Mouse (Mus musculus): ENCODE data around the gene Hsd17b1.

Gene Hsd17b1

GRCm38 (mm10) chr11:101078121-101078520 lies at the start of gene Hsd17b1:
Gene Hsd17b1 (plus strand): TSS chr11:101078411.
- no peak for DNase-seq (ENCODE audit: low spot score)

- DNase-seq (ENCODE audit: low spot score): no peak
Observed at GRCm38 (mm10) chr11:101029320-101029719, 48.9 kb upstream of the Hsd17b1 start.

- DNase-seq (ENCODE audit: low spot score): no peak
Observed at GRCm38 (mm10) chr11:101030136-101030807, 47.9 kb upstream of the Hsd17b1 start.

- DNase-seq (ENCODE audit: low spot score): no peak
Observed at GRCm38 (mm10) chr11:101030808-101031156, 47.4 kb upstream of the Hsd17b1 start.

- no peak for DNase-seq (ENCODE audit: low spot score)
Observed at GRCm38 (mm10) chr11:101031470-101031869, 46.7 kb upstream of the Hsd17b1 start.

- DNase-seq (ENCODE audit: low spot score): no peak
Observed at GRCm38 (mm10) chr11:101033856-101034500, 44.2 kb upstream of the Hsd17b1 start.

- DNase-seq (ENCODE audit: low spot score): no peak
Observed at GRCm38 (mm10) chr11:101034614-101035327, 43.4 kb upstream of the Hsd17b1 start.

- DNase-seq (ENCODE audit: low spot score): no peak
Observed at GRCm38 (mm10) chr11:101035328-101035695, 42.9 kb upstream of the Hsd17b1 start.

GRCm38 (mm10) chr11:101037795-101038194 lies 40.4 kb upstream of the Hsd17b1 start:
- no peak for DNase-seq (ENCODE audit: low spot score)

GRCm38 (mm10) chr11:101045826-101046225 lies 32.4 kb upstream of the Hsd17b1 start:
- no peak for DNase-seq (ENCODE audit: low spot score)

GRCm38 (mm10) chr11:101046440-101046839 lies 31.8 kb upstream of the Hsd17b1 start:
- no peak for DNase-seq (ENCODE audit: low spot score)

GRCm38 (mm10) chr11:101047502-101047901 lies 30.7 kb upstream of the Hsd17b1 start:
- no peak for DNase-seq (ENCODE audit: low spot score)

GRCm38 (mm10) chr11:101050359-101050758 lies 27.9 kb upstream of the Hsd17b1 start:
- DNase-seq (ENCODE audit: low spot score): no peak

GRCm38 (mm10) chr11:101051051-101051493 lies 27.1 kb upstream of the Hsd17b1 start:
- no peak for DNase-seq (ENCODE audit: low spot score)

GRCm38 (mm10) chr11:101051617-101052016 lies 26.6 kb upstream of the Hsd17b1 start:
- no peak for DNase-seq (ENCODE audit: low spot score)

- no peak for DNase-seq (ENCODE audit: low spot score)
Observed at GRCm38 (mm10) chr11:101052751-101053473, 25.3 kb upstream of the Hsd17b1 start.

- no peak for DNase-seq (ENCODE audit: low spot score)
Observed at GRCm38 (mm10) chr11:101053974-101054373, 24.2 kb upstream of the Hsd17b1 start.

GRCm38 (mm10) chr11:101055418-101055817 lies 22.8 kb upstream of the Hsd17b1 start:
- no peak for DNase-seq (ENCODE audit: low spot score)

GRCm38 (mm10) chr11:101056885-101057284 lies 21.3 kb upstream of the Hsd17b1 start:
- no peak for DNase-seq (ENCODE audit: low spot score)

- DNase-seq (ENCODE audit: low spot score): peak; percentile 78
Observed at GRCm38 (mm10) chr11:101057860-101058259, 20.4 kb upstream of the Hsd17b1 start.

GRCm38 (mm10) chr11:101058726-101059125 lies 19.5 kb upstream of the Hsd17b1 start:
- no peak for DNase-seq (ENCODE audit: low spot score)

GRCm38 (mm10) chr11:101059473-101059872 lies 18.7 kb upstream of the Hsd17b1 start:
- DNase-seq (ENCODE audit: low spot score): no peak
